Mouse (Mus musculus): Measurements from ENCODE around the gene Cdc42. TPM values are rescaled to one million over a fixed set of nuclear protein-coding genes. Genes with fewer than 3 reads are reported as not detected.

Cdc42 gene
- polyA plus RNA-seq, 1 experiment from 2014 or later, result 841 TPM

DNA sequence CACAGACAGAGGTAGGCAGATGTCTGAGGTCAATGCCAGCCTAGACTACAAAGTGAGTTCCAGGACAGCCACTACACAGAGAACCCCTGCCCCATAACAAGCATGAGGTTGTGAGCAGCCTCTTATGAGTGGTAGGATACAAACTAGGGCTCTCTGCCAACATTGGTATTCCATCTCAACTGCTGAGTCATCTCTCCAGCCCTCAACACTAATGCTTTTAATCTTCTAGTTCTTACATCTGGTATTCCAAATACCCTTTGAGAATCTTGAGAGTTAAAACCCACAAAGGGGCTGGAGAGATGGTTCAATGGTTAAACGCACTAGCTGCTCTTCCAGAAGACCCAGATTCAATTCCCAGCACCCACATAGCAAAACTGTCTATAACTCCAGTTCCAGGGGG is 18.1 kb downstream of the Cdc42 start:
- WGBS, result 94% methylated on average over 1 of the region's 1 CpGs
- no peaks in the 10 kb centered on the region for H3K9me3 ChIP-seq

DNA sequence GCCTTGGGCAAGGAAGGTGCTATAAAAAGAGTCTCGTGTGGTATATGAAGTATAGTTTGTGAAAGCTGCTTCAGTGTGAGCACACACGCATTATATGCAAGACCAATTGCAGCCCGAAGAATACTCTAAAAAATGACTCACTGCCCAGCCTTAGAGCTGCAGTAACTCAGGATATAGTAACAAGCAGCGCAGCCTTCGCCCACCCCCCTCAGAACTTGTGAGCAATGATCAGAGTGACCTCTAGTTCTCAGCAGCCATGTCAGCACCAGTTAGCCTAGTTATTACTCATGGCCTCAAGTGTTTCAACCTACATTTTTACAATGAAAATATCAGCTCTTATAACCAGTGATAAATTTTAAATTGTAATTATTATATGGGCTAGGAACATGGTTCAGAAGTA is 21.1 kb downstream of the Cdc42 start:
- 92% methylated on average over 5 of the region's 5 CpGs for WGBS
- H3K27ac ChIP-seq, result no peak overlapping the region
- ATAC-seq (ENCODE audit: low FRiP score), result no peak
- no peak overlapping the region for H3K9ac ChIP-seq
- peaks cover 11% of the 10 kb centered on the region for H3K4me1 ChIP-seq (replicated peaks)
- H3K27me3 ChIP-seq, result no peaks in the 10 kb centered on the region
- no peak overlapping the region for H3K4me3 ChIP-seq
- no peak overlapping the region for H3K4me2 ChIP-seq
- H3K9me3 ChIP-seq, result no peaks in the 10 kb centered on the region
- peaks cover 34% of the 10 kb centered on the region for H3K36me3 ChIP-seq

More for the DNA sequence above, 18.1 kb downstream of the Cdc42 start:
- Histone ChIP-seq H3K4me1 (replicated peaks) (peaks cover 11% of the 10 kb centered on the region), H3K27ac (no peak overlapping the region), H3K4me2 (no peak overlapping the region), H3K36me3 (peaks cover 11% of the 10 kb centered on the region), H3K4me3 (no peak overlapping the region), H3K27me3 (no peaks in the 10 kb centered on the region), H3K9ac (no peak overlapping the region)
- no peak for ATAC-seq (ENCODE audit: low FRiP score)

DNA sequence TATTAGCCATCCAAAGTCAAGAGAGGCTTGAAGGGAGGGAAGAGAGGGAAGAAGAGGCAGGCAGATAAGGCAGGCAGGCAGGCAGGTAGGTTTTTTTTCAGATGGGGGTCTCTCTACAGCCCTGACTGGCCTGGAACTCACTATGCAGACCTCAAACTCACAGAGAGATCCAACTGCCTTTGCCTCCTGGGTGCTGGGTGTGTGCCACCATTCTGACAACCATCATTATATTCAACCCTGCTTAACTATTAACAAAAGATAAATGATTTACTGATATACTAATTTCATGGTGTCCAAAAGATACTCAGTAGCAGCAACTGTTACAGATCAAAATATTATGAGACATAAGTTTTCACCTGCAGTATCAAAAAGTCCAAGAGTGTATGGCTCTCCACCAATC is 25.5 kb downstream of the Cdc42 start:
- Histone ChIP-seq H3K4me1 (replicated peaks) (no peaks in the 10 kb centered on the region), H3K4me2 (no peak overlapping the region), H3K9ac (no peak overlapping the region), H3K27ac (no peak overlapping the region), H3K4me3 (no peak overlapping the region), H3K36me3 (peaks cover 59% of the 10 kb centered on the region), H3K9me3 (no peaks in the 10 kb centered on the region), H3K27me3 (no peaks in the 10 kb centered on the region)
- no peak for ATAC-seq (ENCODE audit: low FRiP score)

DNA sequence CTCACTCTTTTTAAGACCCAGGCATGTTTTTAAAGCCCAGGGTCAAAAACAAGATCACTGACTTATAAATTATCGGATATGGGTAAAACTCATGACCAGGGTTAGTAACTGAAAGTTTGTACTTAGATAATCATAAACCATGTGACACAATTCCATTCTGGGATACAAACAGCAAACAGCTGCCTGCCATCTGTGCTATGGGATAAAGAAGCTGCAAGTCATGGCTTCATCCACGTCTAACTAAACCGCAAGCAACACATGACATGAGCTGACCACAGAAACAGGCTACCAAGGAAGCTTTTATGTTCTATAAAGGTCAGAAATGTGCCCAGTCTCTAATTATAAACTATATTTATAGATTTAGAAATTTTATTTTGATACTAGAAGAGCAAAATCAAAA is 31.0 kb downstream of the Cdc42 start:
- peaks cover 4% of the 10 kb centered on the region; the same call in 1 of the 2 replicates for H3K4me1 ChIP-seq (replicated peaks)
- no peak overlapping the region for H3K9ac ChIP-seq
- no peak overlapping the region for H3K4me2 ChIP-seq
- H3K27ac ChIP-seq, result no peak overlapping the region
- H3K27me3 ChIP-seq, result no peaks in the 10 kb centered on the region
- H3K4me3 ChIP-seq, result no peak overlapping the region
- H3K9me3 ChIP-seq, result no peaks in the 10 kb centered on the region
- 88% methylated on average over 3 of the region's 3 CpGs for WGBS
- H3K36me3 ChIP-seq, result peaks cover 47% of the 10 kb centered on the region
- ATAC-seq (ENCODE audit: low FRiP score), result no peak

DNA sequence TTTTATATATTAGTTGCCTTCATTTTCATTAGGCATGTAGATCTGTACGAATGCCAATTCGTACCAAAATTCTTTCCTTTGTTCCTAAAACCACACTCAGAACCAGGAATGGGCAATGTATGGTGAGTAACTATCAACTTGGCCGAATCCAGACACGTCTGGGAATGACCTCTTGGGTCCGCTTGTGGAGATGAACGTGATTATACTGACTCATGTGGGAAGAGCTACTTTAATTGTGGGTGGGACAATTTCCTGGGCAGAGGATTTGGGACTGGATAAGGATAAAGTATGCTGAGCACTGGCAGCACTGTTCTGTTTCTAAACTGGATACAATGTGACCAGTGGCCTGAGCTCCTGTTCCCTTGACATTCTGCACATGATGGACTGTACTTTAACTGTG is 32.6 kb downstream of the Cdc42 start:
- ATAC-seq (ENCODE audit: low FRiP score), result no peak
- Histone ChIP-seq H3K9me3 (no peaks in the 10 kb centered on the region), H3K27ac (no peak overlapping the region), H3K9ac (no peak overlapping the region), H3K4me3 (no peak overlapping the region), H3K36me3 (peaks cover 57% of the 10 kb centered on the region), H3K4me2 (no peak overlapping the region), H3K27me3 (no peaks in the 10 kb centered on the region), H3K4me1 (replicated peaks) (peaks cover 4% of the 10 kb centered on the region; the same call in 1 of the 2 replicates)
- WGBS, result 88% methylated on average over 6 of the region's 6 CpGs

DNA sequence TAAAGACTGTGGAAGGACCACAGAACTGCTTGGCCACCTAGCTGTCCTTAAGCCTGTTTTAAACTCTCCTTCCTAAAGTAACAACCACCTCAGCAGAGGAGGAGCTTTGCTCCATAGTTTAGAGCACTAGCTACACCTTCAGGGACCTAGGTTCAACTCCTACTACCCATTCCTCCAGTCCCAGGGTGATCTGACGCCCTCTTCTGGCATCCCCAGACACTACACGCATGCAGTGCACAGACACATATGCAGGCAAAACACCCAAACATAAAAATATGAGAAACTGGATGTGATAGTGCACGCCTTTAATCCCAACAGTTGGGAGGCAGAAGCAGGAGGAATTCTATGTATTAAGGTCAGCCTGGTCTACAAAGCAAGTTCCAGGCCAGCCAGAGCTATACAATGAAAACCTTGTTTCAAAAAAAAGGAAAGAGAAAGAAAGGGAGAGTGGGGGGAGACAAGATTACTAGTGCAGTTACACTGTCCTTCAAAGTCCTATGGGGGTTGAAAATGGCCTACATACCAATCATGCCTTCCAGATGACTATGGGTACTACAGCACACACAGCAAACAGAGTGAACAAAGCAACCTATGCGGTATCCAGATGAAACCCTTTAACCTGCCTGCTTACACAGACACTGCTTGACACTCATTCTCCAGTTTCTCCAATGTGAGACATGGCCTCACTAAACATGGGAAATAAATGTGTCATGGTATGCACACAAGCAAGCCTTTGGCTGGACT is 41.3 kb downstream of the Cdc42 start:
- no peak overlapping the region for H3K27ac ChIP-seq
- no peak overlapping the region for H3K4me2 ChIP-seq
- H3K36me3 ChIP-seq, result peaks cover 28% of the 10 kb centered on the region
- 0 out of 2 replicates have a peak, but pooled peaks cover 4% of the 10 kb centered on the region for H3K4me1 ChIP-seq (replicated peaks)
- ATAC-seq (ENCODE audit: low FRiP score), result no peak
- WGBS, result 86% methylated on average over 4 of the region's 4 CpGs
- no peaks in the 10 kb centered on the region for H3K27me3 ChIP-seq
- H3K4me3 ChIP-seq, result no peak overlapping the region
- no peaks in the 10 kb centered on the region for H3K9me3 ChIP-seq
- H3K9ac ChIP-seq, result no peak overlapping the region

DNA sequence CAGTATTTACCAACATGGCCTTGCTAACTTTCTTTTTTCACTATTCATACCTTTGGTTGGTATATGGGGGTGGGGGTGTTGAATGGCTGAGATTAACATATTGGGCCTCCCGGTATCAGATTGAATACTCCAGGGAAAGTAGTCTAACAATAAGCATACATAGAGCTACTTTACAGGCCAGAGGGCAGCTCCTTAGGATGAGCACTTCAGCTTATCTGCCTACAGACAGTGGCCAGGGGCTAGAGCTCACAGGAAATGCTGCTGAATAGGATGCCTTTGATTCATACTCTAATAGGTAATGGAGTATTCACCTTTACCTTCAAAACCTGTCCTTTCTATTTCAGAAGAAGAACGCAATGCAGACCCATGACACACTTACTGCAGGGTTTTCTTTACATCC is 42.5 kb downstream of the Cdc42 start:
- H3K4me3 ChIP-seq, result no peak overlapping the region
- no peaks in the 10 kb centered on the region for H3K27me3 ChIP-seq
- 83% methylated on average over 2 of the region's 2 CpGs for WGBS
- H3K36me3 ChIP-seq, result peaks cover 19% of the 10 kb centered on the region
- H3K9ac ChIP-seq, result no peak overlapping the region
- H3K4me2 ChIP-seq, result no peak overlapping the region
- no peak overlapping the region for H3K27ac ChIP-seq
- no peak for ATAC-seq (ENCODE audit: low FRiP score)
- H3K9me3 ChIP-seq, result no peaks in the 10 kb centered on the region
- H3K4me1 ChIP-seq (replicated peaks), result 0 out of 2 replicates have a peak, but pooled peaks cover 4% of the 10 kb centered on the region

DNA sequence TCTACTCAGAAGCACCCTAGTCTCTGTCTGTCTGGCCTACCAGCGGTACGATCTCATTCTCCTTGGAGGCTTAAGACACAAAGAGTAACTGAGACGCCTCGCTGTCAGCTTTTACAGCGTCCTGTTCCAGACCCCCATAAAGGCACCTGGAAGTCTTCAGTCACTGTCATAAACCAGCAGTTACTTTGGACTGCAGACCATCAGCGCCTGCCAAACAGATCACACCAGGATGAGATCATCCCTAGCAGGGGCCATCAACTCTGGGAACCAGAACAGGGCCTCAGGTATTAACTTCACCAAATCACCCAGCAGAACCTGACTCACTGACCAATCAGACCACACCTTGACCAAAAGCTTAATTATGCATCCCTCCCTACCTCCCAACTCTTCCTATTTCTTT is 43.0 kb downstream of the Cdc42 start:
- WGBS, result 71% methylated on average over 6 of the region's 6 CpGs
- Histone ChIP-seq H3K4me1 (replicated peaks) (0 out of 2 replicates have a peak, but pooled peaks cover 4% of the 10 kb centered on the region), H3K27ac (no peak overlapping the region), H3K4me3 (no peak overlapping the region), H3K4me2 (no peak overlapping the region), H3K9me3 (no peaks in the 10 kb centered on the region), H3K27me3 (no peaks in the 10 kb centered on the region), H3K36me3 (peaks cover 14% of the 10 kb centered on the region), H3K9ac (no peak overlapping the region)
- no peak for ATAC-seq (ENCODE audit: low FRiP score)

DNA sequence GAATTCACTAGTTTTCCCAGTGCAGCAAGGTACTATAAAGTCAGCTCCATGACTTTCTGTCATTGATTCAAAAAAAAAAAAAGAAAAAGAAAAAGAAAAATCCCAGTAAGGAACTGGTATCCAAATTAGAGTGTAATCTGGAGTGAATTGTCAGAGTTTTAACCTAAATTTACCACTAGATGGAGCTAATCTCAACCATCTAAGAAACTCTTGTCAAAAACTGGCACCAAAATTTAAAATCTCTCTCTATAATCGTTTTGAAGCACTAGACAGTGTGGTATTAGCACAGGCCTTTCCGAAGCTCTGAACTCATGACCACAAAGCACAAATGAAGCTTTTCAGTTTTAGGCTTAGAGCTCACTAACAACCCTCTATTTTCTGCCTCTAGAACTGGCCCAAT is 44.0 kb downstream of the Cdc42 start:
- no peaks in the 10 kb centered on the region for H3K27me3 ChIP-seq
- H3K36me3 ChIP-seq, result peaks cover 12% of the 10 kb centered on the region; the same call in 1 of the 2 replicates
- no peaks in the 10 kb centered on the region for H3K9me3 ChIP-seq
- no peak overlapping the region for H3K27ac ChIP-seq
- no peak overlapping the region for H3K4me2 ChIP-seq
- 68% methylated on average over 2 of the region's 2 CpGs for WGBS
- ATAC-seq (ENCODE audit: low FRiP score), result no peak
- 0 out of 2 replicates have a peak, but pooled peaks cover 4% of the 10 kb centered on the region for H3K4me1 ChIP-seq (replicated peaks)
- no peak overlapping the region for H3K4me3 ChIP-seq
- no peak overlapping the region for H3K9ac ChIP-seq

DNA sequence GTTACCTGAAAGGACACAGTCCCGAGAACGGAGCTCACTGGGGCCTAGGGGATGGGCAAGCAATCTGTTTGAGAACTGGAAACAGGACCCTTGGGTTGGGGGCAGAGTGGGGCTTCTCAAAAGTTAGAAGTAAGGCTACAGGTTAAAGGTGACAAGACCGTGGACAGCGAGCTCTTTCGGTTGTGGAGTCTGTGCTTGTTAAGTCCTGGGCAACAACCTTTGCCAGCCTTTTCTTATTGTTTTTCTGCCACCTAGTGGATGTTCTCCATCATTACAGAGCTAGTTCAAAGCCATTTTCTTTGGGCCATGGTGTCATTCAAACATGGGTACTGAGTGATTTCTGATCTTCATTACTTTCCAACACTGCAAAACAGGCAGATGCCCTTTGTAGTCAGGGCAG is 49.1 kb downstream of the Cdc42 start:
- no peak for ATAC-seq (ENCODE audit: low FRiP score)
- Histone ChIP-seq H3K9ac (no peak overlapping the region), H3K4me2 (no peak overlapping the region), H3K36me3 (no peaks in the 10 kb centered on the region), H3K9me3 (no peaks in the 10 kb centered on the region), H3K4me1 (replicated peaks) (peaks cover 28% of the 10 kb centered on the region), H3K27me3 (no peaks in the 10 kb centered on the region), H3K27ac (no peak overlapping the region), H3K4me3 (no peak overlapping the region)
- 50% methylated on average over 5 of the region's 5 CpGs for WGBS

DNA sequence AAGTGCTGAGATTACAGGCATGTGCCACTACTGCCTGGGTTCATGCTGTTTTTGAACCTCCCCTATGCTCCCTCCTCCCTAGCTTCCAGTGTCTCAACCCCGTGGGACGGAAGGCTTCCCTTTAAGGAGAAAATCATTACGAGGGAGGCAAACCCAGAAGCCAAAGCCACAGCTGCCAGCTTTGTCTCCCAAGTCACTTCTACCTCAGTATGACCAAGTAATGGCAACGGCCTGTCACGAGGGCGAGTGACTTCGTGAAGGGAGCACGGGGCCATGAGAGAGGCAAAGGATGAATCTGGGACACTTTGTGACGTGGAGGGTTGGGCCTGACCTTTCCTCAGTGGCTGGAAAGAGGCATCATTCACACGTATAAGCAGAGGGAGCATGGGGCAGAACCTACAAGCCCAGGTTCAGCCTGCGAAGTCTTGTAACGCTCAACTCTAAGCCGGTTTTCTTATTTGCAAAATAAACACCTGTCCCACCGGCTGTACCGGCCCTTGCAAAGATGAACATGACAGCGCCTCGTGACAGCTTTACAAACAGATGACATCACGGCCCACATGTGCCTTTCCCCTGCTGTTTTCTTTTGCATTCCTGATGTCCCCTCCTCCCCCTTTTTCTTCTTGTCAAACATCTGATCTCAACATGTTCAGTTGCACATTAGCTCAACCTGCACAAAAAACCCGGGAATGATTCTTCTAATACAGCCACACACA is 50.4 kb downstream of the Cdc42 start:
- Histone ChIP-seq H3K27me3 (no peaks in the 10 kb centered on the region), H3K9me3 (no peaks in the 10 kb centered on the region), H3K4me2 (no peak overlapping the region), H3K4me1 (replicated peaks) (peaks cover 24% of the 10 kb centered on the region), H3K27ac (no peak overlapping the region), H3K9ac (peak overlapping the region; percentile 47), H3K4me3 (no peak overlapping the region), H3K36me3 (no peaks in the 10 kb centered on the region)
- WGBS, result 70% methylated on average over 19 of the region's 19 CpGs
- no peak for ATAC-seq (ENCODE audit: low FRiP score)

DNA sequence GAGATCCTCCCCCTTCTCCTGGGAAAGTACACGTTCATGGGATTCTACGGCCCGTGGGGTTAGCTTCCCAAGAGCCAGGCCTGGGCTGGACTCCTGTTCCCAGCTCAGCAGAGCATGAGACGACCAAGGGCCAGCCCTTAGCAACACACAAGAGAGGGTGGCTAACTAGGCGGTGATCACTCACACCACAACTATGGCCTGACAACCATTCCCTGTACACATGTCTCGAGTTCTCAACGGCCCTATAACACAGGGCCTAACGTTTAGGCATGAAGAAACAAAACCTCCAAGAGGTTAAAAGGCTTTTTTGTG is 51.0 kb downstream of the Cdc42 start:
- Histone ChIP-seq H3K9ac (no peak overlapping the region), H3K27me3 (no peaks in the 10 kb centered on the region), H3K9me3 (no peaks in the 10 kb centered on the region), H3K4me2 (no peak overlapping the region), H3K27ac (peak overlapping the region; percentile 66), H3K4me1 (replicated peaks) (peaks cover 27% of the 10 kb centered on the region), H3K36me3 (no peaks in the 10 kb centered on the region), H3K4me3 (no peak overlapping the region)
- WGBS, result 43% methylated on average over 8 of the region's 8 CpGs
- no peak for ATAC-seq (ENCODE audit: low FRiP score)
